Mouse (Mus musculus) limb, embryonic 10.5 days (tissue): ENCODE results near the gene Bach2. TPM values are rescaled to one million over a fixed set of nuclear protein-coding genes. Genes with fewer than 3 reads are reported as not detected.

Experiments used
- DNase-seq: peaks from one replicate; pipeline ENCODE4 v3.0.0-alpha.2; 2017; ENCODE audit warnings: low spot score
- H3K27ac ChIP-seq: fragments of 300-500 bp; sonication (generic); 2 replicates; pipeline ENCODE4 v1.5.1; 2016; ENCODE audit warnings: mild to moderate bottlenecking
- H3K27me3 ChIP-seq: fragments of 300-500 bp; sonication (generic); 2 replicates; pipeline ENCODE4 v1.6.1; 2016; ENCODE audit warnings: low read depth, mild to moderate bottlenecking; ENCODE audit not compliant: poor library complexity, severe bottlenecking
- H3K36me3 ChIP-seq: fragments of 300-500 bp; sonication (generic); 2 replicates; pipeline ENCODE4 v1.6.1; 2016; ENCODE audit warnings: mild to moderate bottlenecking, moderate library complexity
- H3K4me1 ChIP-seq: fragments of 300-500 bp; sonication (generic); 2 replicates; pipeline ENCODE4 v1.6.1; 2016
- H3K4me3 ChIP-seq: fragments of 300-500 bp; sonication (generic); 2 replicates; pipeline ENCODE4 v1.5.1; 2016; ENCODE audit warnings: mild to moderate bottlenecking, moderate library complexity
- H3K9me3 ChIP-seq: fragments of 300-500 bp; sonication (generic); replicated peaks from 2 replicates; pipeline ENCODE4 v1.6.1; 2016; ENCODE audit warnings: mild to moderate bottlenecking
- whole genome bisulfite sequencing: fragments of 180-500 bp; shearing (Covaris S2); methylation state at CpG from one replicate; pipeline ENCODE4 v1.1.7; 2016; 5-methylcytosine and 5-hydroxymethylcytosine counted together
- polyA plus RNA-seq: library from polyadenylated mRNA; unstranded; fragments of >200 nt; fragmentation: Nextera tagmentation; extraction: Ambion mirVana; gene quantifications from 2 replicates; pipeline ENCODE4 v1.2.1, GENCODE M21; 2016

The Bach2 gene
- polyA plus RNA-seq, 1 experiment from 2014 or later = 23.0 TPM

GRCm38 (mm10) chr4:32312171-32312946 lies 73.8 kb downstream of the Bach2 start:
- WGBS = 61% methylated on average over 10 of the region's 10 CpGs
- no peak overlapping the region for H3K27ac ChIP-seq
- no peak for DNase-seq
- H3K9me3 ChIP-seq = no peaks in the 10 kb centered on the region
- H3K27me3 ChIP-seq = no peaks in the 10 kb centered on the region
- H3K4me3 ChIP-seq = no peak overlapping the region
- peaks cover 6% of the 10 kb centered on the region; the same call in 1 of the 2 replicates for H3K4me1 ChIP-seq
- peaks cover 45% of the 10 kb centered on the region for H3K36me3 ChIP-seq

GRCm38 (mm10) chr4:32314919-32315318 lies 76.3 kb downstream of the Bach2 start:
- 87% methylated on average over 3 of the region's 3 CpGs for WGBS

GRCm38 (mm10) chr4:32318608-32319007 lies 80.0 kb downstream of the Bach2 start:
- Histone ChIP-seq H3K27me3 (no peaks in the 10 kb centered on the region), H3K4me3 (no peak overlapping the region), H3K9me3 (peaks cover 3% of the 10 kb centered on the region; the same call in 1 of the 2 replicates), H3K36me3 (peaks cover 70% of the 10 kb centered on the region), H3K4me1 (peaks cover 8% of the 10 kb centered on the region; the same call in 1 of the 2 replicates), H3K27ac (no peak overlapping the region)
- WGBS = 95% methylated on average over 1 of the region's 1 CpGs
- DNase-seq = no peak

More at GRCm38 (mm10) chr4:32314919-32315318, 76.3 kb downstream of the Bach2 start:
- Histone ChIP-seq H3K4me3 (no peak overlapping the region), H3K9me3 (peaks cover 3% of the 10 kb centered on the region; the same call in 1 of the 2 replicates), H3K27me3 (no peaks in the 10 kb centered on the region), H3K36me3 (peaks cover 55% of the 10 kb centered on the region), H3K4me1 (peaks cover 6% of the 10 kb centered on the region; the same call in 1 of the 2 replicates), H3K27ac (no peak overlapping the region)
- DNase-seq = no peak

GRCm38 (mm10) chr4:32319327-32319726 lies 80.7 kb downstream of the Bach2 start:
- Histone ChIP-seq H3K27me3 (no peaks in the 10 kb centered on the region), H3K27ac (no peak overlapping the region), H3K36me3 (peaks cover 77% of the 10 kb centered on the region), H3K4me1 (peaks cover 8% of the 10 kb centered on the region; the same call in 1 of the 2 replicates), H3K4me3 (no peak overlapping the region), H3K9me3 (peaks cover 3% of the 10 kb centered on the region; the same call in 1 of the 2 replicates)
- DNase-seq = no peak
- WGBS = 95% methylated on average over 3 of the region's 3 CpGs

- Histone ChIP-seq H3K27ac (no peak overlapping the region), H3K36me3 (peaks cover 78% of the 10 kb centered on the region), H3K27me3 (no peaks in the 10 kb centered on the region), H3K4me1 (peaks cover 8% of the 10 kb centered on the region; the same call in 1 of the 2 replicates), H3K9me3 (peaks cover 3% of the 10 kb centered on the region; the same call in 1 of the 2 replicates), H3K4me3 (no peak overlapping the region)
- no peak for DNase-seq
- 91% methylated on average over 1 of the region's 1 CpGs for WGBS
These were observed 81.4 kb downstream of the Bach2 start for GRCm38 (mm10) chr4:32320039-32320438.

- Histone ChIP-seq H3K4me1 (peaks cover 26% of the 10 kb centered on the region), H3K27ac (no peak overlapping the region)
- peak; percentile 24 for DNase-seq
These were observed 85.5 kb downstream of the Bach2 start for GRCm38 (mm10) chr4:32324111-32324510.

GRCm38 (mm10) chr4:32324967-32325366 lies 86.4 kb downstream of the Bach2 start:
- WGBS = 87% methylated on average over 4 of the region's 4 CpGs
- peaks cover 26% of the 10 kb centered on the region for H3K4me1 ChIP-seq
- H3K27me3 ChIP-seq = no peaks in the 10 kb centered on the region
- H3K9me3 ChIP-seq = no peaks in the 10 kb centered on the region
- H3K4me3 ChIP-seq = no peak overlapping the region
- peak; percentile 15 for DNase-seq
- H3K27ac ChIP-seq = no peak overlapping the region
- peaks cover 38% of the 10 kb centered on the region for H3K36me3 ChIP-seq

More at GRCm38 (mm10) chr4:32324111-32324510, 85.5 kb downstream of the Bach2 start:
- peaks cover 46% of the 10 kb centered on the region for H3K36me3 ChIP-seq
- no peaks in the 10 kb centered on the region for H3K27me3 ChIP-seq
- no peaks in the 10 kb centered on the region for H3K9me3 ChIP-seq
- WGBS = 96% methylated on average over 6 of the region's 6 CpGs
- no peak overlapping the region for H3K4me3 ChIP-seq

- Histone ChIP-seq H3K4me1 (peaks cover 25% of the 10 kb centered on the region), H3K27ac (no peak overlapping the region), H3K4me3 (no peak overlapping the region), H3K9me3 (no peaks in the 10 kb centered on the region), H3K36me3 (peaks cover 36% of the 10 kb centered on the region), H3K27me3 (no peaks in the 10 kb centered on the region)
- WGBS = 66% methylated on average over 3 of the region's 3 CpGs
- DNase-seq = no peak
These were observed 87.0 kb downstream of the Bach2 start for GRCm38 (mm10) chr4:32325596-32325995.

GRCm38 (mm10) chr4:32326279-32326678 lies 87.7 kb downstream of the Bach2 start:
- WGBS = 88% methylated on average over 10 of the region's 10 CpGs
- Histone ChIP-seq H3K9me3 (no peaks in the 10 kb centered on the region), H3K27me3 (no peaks in the 10 kb centered on the region), H3K4me1 (peaks cover 19% of the 10 kb centered on the region), H3K36me3 (peaks cover 32% of the 10 kb centered on the region), H3K27ac (no peak overlapping the region; the same call in 1 of the 2 replicates), H3K4me3 (no peak overlapping the region)
- peak; percentile 11 for DNase-seq

GRCm38 (mm10) chr4:32326860-32327259 lies 88.3 kb downstream of the Bach2 start:
- Histone ChIP-seq H3K27me3 (no peaks in the 10 kb centered on the region), H3K9me3 (no peaks in the 10 kb centered on the region), H3K36me3 (peaks cover 32% of the 10 kb centered on the region), H3K4me1 (peaks cover 18% of the 10 kb centered on the region), H3K27ac (no peak overlapping the region), H3K4me3 (no peak overlapping the region)
- WGBS = 67% methylated on average over 3 of the region's 3 CpGs
- no peak for DNase-seq

GRCm38 (mm10) chr4:32327626-32328025 lies 89.0 kb downstream of the Bach2 start:
- Histone ChIP-seq H3K27me3 (no peaks in the 10 kb centered on the region), H3K9me3 (no peaks in the 10 kb centered on the region), H3K4me1 (peaks cover 18% of the 10 kb centered on the region), H3K27ac (peak overlapping the region; percentile 56; the same call in 1 of the 2 replicates), H3K4me3 (no peak overlapping the region), H3K36me3 (peaks cover 32% of the 10 kb centered on the region)
- DNase-seq = no peak
- 58% methylated on average over 5 of the region's 5 CpGs for WGBS

- WGBS = 80% methylated on average over 2 of the region's 2 CpGs
- Histone ChIP-seq H3K27me3 (no peaks in the 10 kb centered on the region), H3K4me3 (no peak overlapping the region), H3K27ac (no peak overlapping the region), H3K36me3 (peaks cover 23% of the 10 kb centered on the region), H3K4me1 (peaks cover 18% of the 10 kb centered on the region), H3K9me3 (no peaks in the 10 kb centered on the region)
- peak; percentile 14 for DNase-seq
These were observed 90.0 kb downstream of the Bach2 start for GRCm38 (mm10) chr4:32328561-32328960.

GRCm38 (mm10) chr4:32330584-32331314 lies 92.1 kb downstream of the Bach2 start:
- 89% methylated on average over 8 of the region's 8 CpGs for WGBS
- H3K27ac ChIP-seq = no peak overlapping the region
- H3K27me3 ChIP-seq = no peaks in the 10 kb centered on the region
- no peak overlapping the region for H3K4me3 ChIP-seq
- peaks cover 22% of the 10 kb centered on the region for H3K4me1 ChIP-seq
- H3K36me3 ChIP-seq = peaks cover 20% of the 10 kb centered on the region
- H3K9me3 ChIP-seq = no peaks in the 10 kb centered on the region
- peak; percentile 24 for DNase-seq
